Mouse (Mus musculus): ENCODE data around the gene Atp2a2. TPM values are rescaled to one million over a fixed set of nuclear protein-coding genes. Genes with fewer than 3 reads are reported as not detected.
A peak's percentile ranks its signal among the peaks of the same experiment; 100 is the strongest.

Atp2a2 gene
- 239 TPM for polyA plus RNA-seq (2021)

GRCm38 (mm10) chr5:122502077-122502941 is at the start of gene Atp2a2:
Gene Atp2a2, minus strand, starts transcription at chr5:122502225.
- no peak for TF ChIP-seq CTCF (IDR thresholded peaks at IDR 0.05)
- ChIA-PET POLR2A (interaction anchor here (0.7 to 1.5 kb wide), 10 partner anchors 9 to 269 kb away, joined by 3 to 9 read pairs (median 4); partner anchors contain the start of gene Arpc3), CTCF (interaction anchor here (1.1 kb wide), 1 partner anchor 45 kb away, joined by 3 read pairs; no protein-coding TSS in a partner anchor)
- ATAC-seq (peak; percentile 92), DNase-seq (ENCODE audit: low read depth, low spot score) (peak; percentile 59)
- in situ Hi-C loops (cut with MboI; ENCODE audit: low pct_unique_long_range_greater_than_20kb), result no loop called here
- no peaks in the 10 kb centered on the region for H3K27me3 ChIP-seq

- DNase-seq (ENCODE audit: low read depth, low spot score), result no peak
- ChIA-PET POLR2A (no interaction called here), CTCF (interaction anchor here (0.9 to 2.2 kb wide), 4 partner anchors 8 to 35 kb away, joined by 4 to 9 read pairs (median 4); no protein-coding TSS in a partner anchor)
- H3K27me3 ChIP-seq, result no peaks in the 10 kb centered on the region
- no peak for ATAC-seq
- in situ Hi-C loops (cut with MboI; ENCODE audit: low pct_unique_long_range_greater_than_20kb), result no loop called here
- TF ChIP-seq CTCF (IDR thresholded peaks at IDR 0.05), result no peak
Observed at GRCm38 (mm10) chr5:122550460-122550859, 48.4 kb upstream of the Atp2a2 start.

GRCm38 (mm10) chr5:122548671-122549070 is 46.6 kb upstream of the Atp2a2 start:
- no peak for ATAC-seq
- in situ Hi-C loops (cut with MboI; ENCODE audit: low pct_unique_long_range_greater_than_20kb), result no loop called here
- ChIA-PET CTCF (interaction anchor here (1.2 to 2.9 kb wide), 5 partner anchors 12 to 74 kb away, joined by 3 to 9 read pairs (median 3); no protein-coding TSS in a partner anchor), POLR2A (interaction anchor here (0.7 to 1.3 kb wide), 2 partner anchors 47 to 127 kb away, joined by 6 to 7 read pairs; partner anchors contain the start of genes Anapc7 and Atp2a2)
- no peak for DNase-seq (ENCODE audit: low read depth, low spot score)
- H3K27me3 ChIP-seq, result no peaks in the 10 kb centered on the region
- no peak for TF ChIP-seq CTCF (IDR thresholded peaks at IDR 0.05)

- ChIA-PET POLR2A (interaction anchor here (0.6 to 1.3 kb wide), 3 partner anchors 44 to 183 kb away, joined by 3 to 7 read pairs (median 3); partner anchors contain the start of gene Atp2a2), CTCF (interaction anchor here (0.9 to 2.9 kb wide), 15 partner anchors 10 to 112 kb away, joined by 3 to 9 read pairs (median 4); no protein-coding TSS in a partner anchor)
- TF ChIP-seq CTCF (IDR thresholded peaks at IDR 0.05), result no peak
- DNase-seq (ENCODE audit: low read depth, low spot score) (no peak), ATAC-seq (no peak)
- in situ Hi-C loops (cut with MboI; ENCODE audit: low pct_unique_long_range_greater_than_20kb), result no loop called here
- H3K27me3 ChIP-seq, result no peaks in the 10 kb centered on the region
Observed at GRCm38 (mm10) chr5:122547810-122548209, 45.8 kb upstream of the Atp2a2 start.

GRCm38 (mm10) chr5:122547251-122547714 is 45.3 kb upstream of the Atp2a2 start:
- peak; percentile 85 for ATAC-seq

GRCm38 (mm10) chr5:122543392-122543791 is 41.4 kb upstream of the Atp2a2 start:
- DNase-seq (ENCODE audit: low read depth, low spot score) (no peak), ATAC-seq (no peak)
- in situ Hi-C loops (cut with MboI; ENCODE audit: low pct_unique_long_range_greater_than_20kb), result no loop called here
- POLR2A ChIA-PET, result no interaction called here
- CTCF ChIA-PET, result interaction anchor here (1.1 to 1.3 kb wide), 2 partner anchors 38 to 59 kb away, joined by 3 to 5 read pairs; no protein-coding TSS in a partner anchor
- TF ChIP-seq CTCF (IDR thresholded peaks at IDR 0.05), result no peak
- H3K27me3 ChIP-seq, result no peaks in the 10 kb centered on the region

More at GRCm38 (mm10) chr5:122547251-122547714, 45.3 kb upstream of the Atp2a2 start:
- no peaks in the 10 kb centered on the region for H3K27me3 ChIP-seq
- peak; percentile 83 for TF ChIP-seq CTCF (IDR thresholded peaks at IDR 0.05)
- POLR2A ChIA-PET, result interaction anchor here (0.6 to 1.3 kb wide), 6 partner anchors 17 to 184 kb away, joined by 3 to 7 read pairs (median 3); partner anchors contain the start of gene Atp2a2
- CTCF ChIA-PET, result interaction anchor here (0.8 to 2.9 kb wide), 15 partner anchors 9 to 111 kb away, joined by 3 to 9 read pairs (median 4); partner anchors contain the start of gene Atp2a2
- DNase-seq (ENCODE audit: low read depth, low spot score), result peak; percentile 85
- in situ Hi-C loops (cut with MboI; ENCODE audit: low pct_unique_long_range_greater_than_20kb), result no loop called here

- TF ChIP-seq CTCF (IDR thresholded peaks at IDR 0.05), result no peak
- H3K27me3 ChIP-seq, result no peaks in the 10 kb centered on the region
- ChIA-PET CTCF (interaction anchor here (1.0 kb wide), 1 partner anchor 10 kb away, joined by 4 read pairs; no protein-coding TSS in a partner anchor), POLR2A (interaction anchor here (0.7 kb wide), 1 partner anchor 30 kb away, joined by 3 read pairs; no protein-coding TSS in a partner anchor)
- ATAC-seq, result no peak
- DNase-seq (ENCODE audit: low read depth, low spot score), result no peak
- in situ Hi-C loops (cut with MboI; ENCODE audit: low pct_unique_long_range_greater_than_20kb), result no loop called here
Observed at GRCm38 (mm10) chr5:122541871-122542270, 39.8 kb upstream of the Atp2a2 start.

GRCm38 (mm10) chr5:122538077-122538476 is 36.1 kb upstream of the Atp2a2 start:
- POLR2A ChIA-PET, result interaction anchor here (0.7 to 1.1 kb wide), 2 partner anchors 8 to 33 kb away, joined by 3 to 4 read pairs; no protein-coding TSS in a partner anchor
- in situ Hi-C loops (cut with MboI; ENCODE audit: low pct_unique_long_range_greater_than_20kb), result no loop called here
- CTCF ChIA-PET, result interaction anchor here (1.8 kb wide), 2 partner anchors 9 to 11 kb away, joined by 5 read pairs; no protein-coding TSS in a partner anchor
- no peak for DNase-seq (ENCODE audit: low read depth, low spot score)
- no peak for TF ChIP-seq CTCF (IDR thresholded peaks at IDR 0.05)
- no peak for ATAC-seq
- H3K27me3 ChIP-seq, result no peaks in the 10 kb centered on the region

GRCm38 (mm10) chr5:122537654-122538053 is 35.6 kb upstream of the Atp2a2 start:
- ATAC-seq (no peak), DNase-seq (ENCODE audit: low read depth, low spot score) (no peak)
- no peaks in the 10 kb centered on the region for H3K27me3 ChIP-seq
- ChIA-PET CTCF (interaction anchor here (1.8 kb wide), 2 partner anchors 10 to 11 kb away, joined by 5 read pairs; no protein-coding TSS in a partner anchor), POLR2A (interaction anchor here (1.1 kb wide), 1 partner anchor 33 kb away, joined by 4 read pairs; no protein-coding TSS in a partner anchor)
- in situ Hi-C loops (cut with MboI; ENCODE audit: low pct_unique_long_range_greater_than_20kb), result no loop called here
- TF ChIP-seq CTCF (IDR thresholded peaks at IDR 0.05), result no peak

- no peak for DNase-seq (ENCODE audit: low read depth, low spot score)
- in situ Hi-C loops (cut with MboI; ENCODE audit: low pct_unique_long_range_greater_than_20kb), result no loop called here
- H3K27me3 ChIP-seq, result no peaks in the 10 kb centered on the region
- ChIA-PET CTCF (no interaction called here), POLR2A (interaction anchor here (1.0 kb wide), 1 partner anchor 130 kb away, joined by 3 read pairs; no protein-coding TSS in a partner anchor)
- ATAC-seq, result no peak
- TF ChIP-seq CTCF (IDR thresholded peaks at IDR 0.05), result no peak
Observed at GRCm38 (mm10) chr5:122533884-122534283, 31.9 kb upstream of the Atp2a2 start.
